Mouse (Mus musculus): ENCODE measurements around the gene Hdac4. TPM values are rescaled to one million over a fixed set of nuclear protein-coding genes. Genes with fewer than 3 reads are reported as not detected.
A peak's percentile ranks its signal among the peaks of the same experiment; 100 is the strongest.

Hdac4 gene
- total RNA-seq, 2 experiments from 2014 or later: 97.2 to 106 TPM

DNA sequence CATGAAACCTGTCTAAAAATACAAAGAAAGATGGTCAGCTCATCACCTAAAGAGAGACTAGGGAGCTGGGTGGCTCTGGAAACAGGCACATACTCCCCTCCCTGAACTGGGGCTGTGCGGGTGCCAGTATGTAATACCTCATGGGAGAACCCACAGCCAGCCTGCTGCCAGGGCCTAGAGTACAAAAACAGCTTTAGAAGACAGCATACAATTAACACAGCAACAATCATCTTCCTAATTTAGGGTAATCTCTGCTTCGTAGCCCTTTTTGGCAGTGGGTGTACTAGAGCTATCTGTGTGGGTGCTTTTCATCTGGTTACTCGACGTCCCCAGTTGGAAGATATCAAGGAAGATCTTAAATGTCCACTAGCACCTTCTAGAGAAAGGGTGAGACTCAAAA lies 95.5 kb downstream of the Hdac4 start:
- Histone ChIP-seq H3K27ac (peak overlapping the region; percentile 90), H3K4me3 (no peak overlapping the region)
- peak; percentile 53 to 66 for DNase-seq (ENCODE audit: low spot score in 2 of 2)
- no peak for TF ChIP-seq CTCF (conservative IDR thresholded peaks at IDR 0.05)

DNA sequence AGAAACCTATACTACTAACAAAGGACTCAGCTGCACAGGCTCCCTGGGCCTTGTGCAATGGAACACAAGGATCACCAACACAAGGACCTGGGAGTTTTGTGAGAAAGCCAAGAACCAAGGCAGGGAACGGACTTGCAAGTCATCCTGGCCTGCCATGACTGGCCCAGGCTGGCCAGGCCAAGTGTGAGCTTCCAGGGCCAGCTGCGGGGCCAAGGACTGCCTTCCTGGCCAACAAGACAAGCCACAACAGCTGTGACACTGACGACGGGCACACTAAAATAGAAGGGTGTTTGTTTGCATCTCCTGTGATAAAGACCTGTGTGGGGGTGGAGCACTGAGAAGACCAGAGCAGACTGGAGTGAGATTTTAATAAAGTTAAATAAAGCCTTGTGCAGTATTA lies 96.0 kb downstream of the Hdac4 start:
- TF ChIP-seq CTCF (conservative IDR thresholded peaks at IDR 0.05): no peak
- DNase-seq (ENCODE audit: low spot score in 2 of 2): no peak
- H3K4me3 ChIP-seq: no peak overlapping the region
- peak overlapping the region; percentile 90 for H3K27ac ChIP-seq

DNA sequence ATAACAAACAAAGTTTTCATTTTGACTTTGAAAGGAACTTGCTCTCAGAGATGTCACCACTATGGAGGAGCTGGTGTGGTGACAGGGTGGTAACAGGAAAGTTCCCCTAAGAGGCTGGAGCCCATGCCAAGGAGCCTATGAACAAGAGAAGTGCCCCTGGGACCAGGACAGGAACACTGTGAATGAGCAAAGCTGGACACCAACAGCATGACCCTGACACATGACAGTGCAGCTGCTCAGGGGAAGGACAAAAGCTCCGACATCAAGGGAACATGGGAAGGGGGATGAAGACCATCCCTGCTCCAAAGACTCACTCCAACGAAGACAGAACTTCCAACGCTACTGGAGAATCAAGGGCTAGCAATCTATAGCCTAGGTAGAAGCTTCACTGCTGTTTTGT lies 97.0 kb downstream of the Hdac4 start:
- H3K4me3 ChIP-seq: no peak overlapping the region
- no peak for TF ChIP-seq CTCF (conservative IDR thresholded peaks at IDR 0.05)

DNA sequence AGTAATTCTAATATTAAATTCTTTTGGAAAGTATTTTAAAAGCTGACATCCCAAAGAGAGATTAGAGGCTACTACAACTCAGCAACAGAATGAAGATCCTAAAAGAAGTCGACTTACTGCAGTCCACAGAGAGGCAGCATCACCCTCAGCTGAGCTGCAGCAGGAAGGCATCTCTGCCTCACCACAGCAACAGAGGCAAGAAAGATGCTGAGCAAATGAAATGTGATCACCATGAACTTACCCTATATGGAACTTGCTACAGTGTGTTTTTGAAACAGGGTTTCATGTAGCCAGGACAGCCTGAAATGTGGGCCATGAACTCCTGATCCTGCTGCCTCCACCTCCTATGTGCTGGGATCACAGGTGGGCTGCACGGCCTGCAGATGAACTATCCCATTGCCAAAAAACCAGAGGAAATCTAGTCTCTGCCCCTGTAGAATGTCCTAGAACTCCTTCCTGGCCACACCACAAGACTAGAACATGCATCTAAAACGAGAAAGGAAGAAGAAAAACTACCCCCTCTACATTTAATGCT lies 98.4 kb downstream of the Hdac4 start:
- no peak overlapping the region for H3K4me3 ChIP-seq
- no peak for DNase-seq (ENCODE audit: low spot score in 2 of 2)
- peak; percentile 12; the same call in 1 of the 2 replicates for TF ChIP-seq CTCF (conservative IDR thresholded peaks at IDR 0.05)
- no peak overlapping the region for H3K27ac ChIP-seq

More for the DNA sequence above, 97.0 kb downstream of the Hdac4 start:
- no peak for DNase-seq (ENCODE audit: low spot score in 2 of 2)
- peak overlapping the region; percentile 90 for H3K27ac ChIP-seq

DNA sequence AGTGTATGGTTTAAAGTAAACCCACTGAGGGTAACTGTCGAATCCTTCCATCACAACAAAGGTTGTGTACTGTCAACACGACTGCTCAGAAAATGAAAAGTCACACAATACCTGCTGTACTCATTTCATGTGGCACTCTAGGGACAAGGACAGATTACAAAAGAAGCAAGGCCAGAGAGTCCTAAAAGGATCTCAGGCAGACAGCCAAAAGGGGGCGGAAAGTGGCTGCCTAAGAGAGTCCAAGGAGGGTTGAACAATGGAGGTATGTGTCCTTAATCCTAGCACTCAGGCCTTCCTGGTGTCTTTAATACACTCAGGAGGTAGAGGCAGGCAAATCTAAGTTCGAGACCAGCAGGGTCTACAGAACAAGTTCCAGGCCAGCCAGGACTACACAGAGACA lies 103.2 kb downstream of the Hdac4 start:
- no peak for TF ChIP-seq CTCF (conservative IDR thresholded peaks at IDR 0.05)
- H3K4me3 ChIP-seq: no peak overlapping the region
- H3K27ac ChIP-seq: no peak overlapping the region

DNA sequence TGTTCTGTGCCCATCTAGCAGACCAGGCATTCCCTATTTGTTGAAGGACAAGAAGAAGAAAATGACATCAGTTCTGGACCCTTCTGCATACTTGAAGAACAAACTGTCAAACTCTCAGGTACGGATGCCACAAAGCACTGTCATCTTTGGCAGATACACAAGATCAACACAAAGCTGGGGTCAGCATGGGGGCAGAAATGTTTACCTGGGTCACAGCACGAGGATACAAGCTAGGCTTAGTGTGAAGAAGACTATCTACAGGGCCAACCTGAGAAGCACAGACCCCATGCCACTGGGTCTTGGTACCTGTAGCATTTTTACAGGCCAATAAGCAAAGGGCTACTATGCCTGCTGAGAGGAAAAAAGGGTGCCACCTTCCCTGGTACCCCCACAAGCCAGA lies 107.7 kb downstream of the Hdac4 start:
- Histone ChIP-seq H3K27ac (no peak overlapping the region), H3K4me3 (no peak overlapping the region)
- no peak for TF ChIP-seq CTCF (conservative IDR thresholded peaks at IDR 0.05)
- no peak for DNase-seq (ENCODE audit: low spot score in 2 of 2)

More for the DNA sequence above, 103.2 kb downstream of the Hdac4 start:
- no peak for DNase-seq (ENCODE audit: low spot score in 2 of 2)

DNA sequence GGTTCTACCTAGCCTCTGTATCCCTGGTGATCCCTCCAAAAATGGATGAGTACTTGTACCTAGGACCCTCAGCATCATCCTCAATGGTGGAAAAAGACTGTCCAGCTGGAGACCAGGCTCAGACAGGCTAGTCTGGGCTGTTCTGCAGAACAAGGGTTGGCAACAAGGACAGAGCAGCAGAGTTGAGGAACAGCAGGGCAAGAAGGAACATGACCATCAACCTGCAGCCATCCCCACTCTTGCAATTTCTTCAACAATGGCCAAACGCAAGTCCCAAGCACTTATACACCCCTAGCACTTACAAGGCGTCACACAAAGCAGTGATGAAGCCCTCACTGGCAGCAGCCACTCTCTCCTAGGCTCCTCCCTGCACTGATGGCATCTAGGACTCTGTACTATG lies 108.2 kb downstream of the Hdac4 start:
- Histone ChIP-seq H3K27ac (no peak overlapping the region), H3K4me3 (no peak overlapping the region)
- no peak for DNase-seq (ENCODE audit: low spot score in 2 of 2)
- TF ChIP-seq CTCF (conservative IDR thresholded peaks at IDR 0.05): no peak

DNA sequence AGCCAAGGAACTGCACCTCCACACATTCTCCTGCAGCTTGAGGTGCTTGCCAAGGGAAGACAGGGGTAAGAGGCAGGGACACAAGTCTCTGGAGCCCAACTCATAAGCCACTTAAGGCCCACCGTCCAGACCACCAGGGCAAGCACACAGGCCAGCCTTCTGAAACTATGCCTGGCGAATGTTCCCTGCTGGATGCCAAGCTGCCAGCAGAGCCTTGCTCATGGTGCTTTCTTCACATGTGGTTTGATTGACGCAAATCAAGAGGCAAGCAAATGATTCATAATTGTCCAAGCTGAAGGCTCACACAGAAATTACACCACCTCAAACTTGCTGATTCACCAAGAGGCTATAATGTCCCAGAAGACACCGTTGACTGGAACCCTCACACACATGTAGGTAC lies 108.7 kb downstream of the Hdac4 start:
- no peak overlapping the region for H3K4me3 ChIP-seq
- TF ChIP-seq CTCF (conservative IDR thresholded peaks at IDR 0.05): no peak

DNA sequence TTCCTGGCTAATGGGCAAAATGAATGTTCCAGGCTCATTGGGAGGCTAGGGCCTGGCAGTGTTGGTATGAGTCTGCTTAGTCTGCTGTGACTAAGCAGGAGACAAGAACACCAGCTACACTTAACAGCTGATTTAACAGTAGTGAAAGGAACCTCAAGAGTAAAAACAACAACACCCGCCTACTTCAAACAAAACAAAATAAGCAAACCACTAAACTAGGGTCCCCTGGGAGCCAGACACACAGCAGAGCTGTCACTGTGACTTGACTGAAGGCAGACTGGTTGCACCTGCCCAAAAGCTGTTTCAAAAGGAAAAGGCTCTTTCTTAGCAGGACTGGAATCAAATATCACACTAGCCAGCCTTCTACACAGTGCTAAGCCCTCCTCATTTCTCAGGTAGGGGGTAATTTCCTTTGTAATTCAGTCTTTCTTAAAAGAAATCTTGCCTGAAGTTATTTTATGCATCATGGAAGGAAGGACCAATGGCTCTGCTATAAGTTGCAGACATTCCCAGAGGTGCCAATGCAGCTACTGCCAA lies 109.2 kb downstream of the Hdac4 start:
- TF ChIP-seq CTCF (conservative IDR thresholded peaks at IDR 0.05): no peak
- no peak for DNase-seq (ENCODE audit: low spot score in 2 of 2)
- H3K27ac ChIP-seq: no peak overlapping the region
- no peak overlapping the region for H3K4me3 ChIP-seq

More for the DNA sequence above, 108.7 kb downstream of the Hdac4 start:
- H3K27ac ChIP-seq: no peak overlapping the region
- DNase-seq (ENCODE audit: low spot score in 2 of 2): no peak

DNA sequence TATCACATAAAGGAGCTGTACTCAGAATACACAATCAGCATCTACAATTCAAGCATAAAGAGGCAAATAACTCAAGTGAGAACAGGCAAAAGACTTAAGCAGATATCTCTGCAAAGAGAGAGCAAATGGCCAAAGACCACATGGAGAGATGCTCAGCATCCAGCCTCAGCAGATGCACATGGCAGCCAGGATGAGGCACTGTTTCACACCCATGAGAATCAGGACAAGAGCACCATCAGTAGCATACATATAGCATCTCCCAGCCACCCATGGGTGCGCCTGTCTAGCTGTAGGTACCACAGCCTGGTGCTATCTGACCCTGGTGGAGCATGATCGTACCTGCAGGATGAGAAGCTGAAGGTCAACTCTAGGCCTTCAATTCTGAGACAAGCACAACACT lies 110.8 kb downstream of the Hdac4 start:
- no peak for DNase-seq (ENCODE audit: low spot score in 2 of 2)
- Histone ChIP-seq H3K27ac (no peak overlapping the region), H3K4me3 (no peak overlapping the region)
- TF ChIP-seq CTCF (conservative IDR thresholded peaks at IDR 0.05): peak; percentile 40

DNA sequence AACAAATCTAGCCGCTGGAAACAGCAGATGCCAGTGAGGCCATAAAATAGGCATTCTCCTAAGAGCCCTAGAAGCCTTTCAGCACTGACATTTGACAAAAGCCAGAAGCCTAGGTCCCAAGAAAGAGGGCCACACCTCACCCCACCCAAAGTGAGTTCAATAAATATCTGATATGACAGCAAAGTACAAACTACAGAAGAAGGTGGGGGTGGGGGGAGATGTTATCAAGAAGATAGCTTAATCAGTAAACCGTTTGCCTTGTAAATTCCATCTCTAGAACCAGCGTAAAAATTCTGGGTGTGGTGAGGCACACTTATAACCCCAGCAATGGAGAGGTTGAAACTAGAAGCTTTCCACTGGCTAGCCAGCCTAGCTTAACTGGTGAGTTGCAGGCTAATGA lies 111.5 kb downstream of the Hdac4 start:
- no peak overlapping the region for H3K4me3 ChIP-seq
- TF ChIP-seq CTCF (conservative IDR thresholded peaks at IDR 0.05): no peak
- no peak for DNase-seq (ENCODE audit: low spot score in 2 of 2)
- peak overlapping the region; percentile 54 for H3K27ac ChIP-seq

DNA sequence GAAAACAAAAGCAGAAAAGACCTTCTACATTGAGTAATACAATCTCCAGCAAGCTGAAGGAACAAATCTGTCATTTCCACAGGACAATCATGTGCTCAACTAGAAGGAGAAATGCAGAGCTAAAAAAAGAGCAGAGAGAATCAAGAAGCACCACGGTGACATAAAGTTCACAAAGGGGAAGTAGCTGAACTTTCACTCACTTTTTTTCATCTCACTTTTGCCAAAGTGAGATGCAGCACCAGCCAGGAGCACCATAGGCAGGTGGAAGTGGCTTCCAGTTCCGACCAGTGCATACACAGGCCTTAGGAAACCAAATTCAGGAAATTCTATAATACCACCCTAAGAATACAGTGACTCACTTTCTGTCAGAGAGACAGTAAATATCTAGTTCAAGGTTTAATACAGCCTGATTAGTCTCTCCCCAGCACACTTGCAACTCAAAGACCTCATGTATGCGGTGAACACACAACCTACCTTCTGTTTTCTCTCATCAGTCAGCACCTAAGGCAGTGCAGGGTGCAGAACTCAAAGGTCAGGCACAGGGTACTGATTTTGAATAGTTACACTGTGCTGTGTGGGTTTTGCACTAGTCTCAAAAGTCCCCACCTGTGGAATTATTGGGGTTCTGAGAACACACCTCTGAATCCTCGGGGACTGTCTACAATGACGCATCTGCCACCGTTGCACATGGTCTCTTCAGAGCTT lies 112.5 kb downstream of the Hdac4 start:
- DNase-seq (ENCODE audit: low spot score in 2 of 2): no peak
- Histone ChIP-seq H3K4me3 (no peak overlapping the region), H3K27ac (peak overlapping the region; percentile 54)
- TF ChIP-seq CTCF (conservative IDR thresholded peaks at IDR 0.05): no peak

DNA sequence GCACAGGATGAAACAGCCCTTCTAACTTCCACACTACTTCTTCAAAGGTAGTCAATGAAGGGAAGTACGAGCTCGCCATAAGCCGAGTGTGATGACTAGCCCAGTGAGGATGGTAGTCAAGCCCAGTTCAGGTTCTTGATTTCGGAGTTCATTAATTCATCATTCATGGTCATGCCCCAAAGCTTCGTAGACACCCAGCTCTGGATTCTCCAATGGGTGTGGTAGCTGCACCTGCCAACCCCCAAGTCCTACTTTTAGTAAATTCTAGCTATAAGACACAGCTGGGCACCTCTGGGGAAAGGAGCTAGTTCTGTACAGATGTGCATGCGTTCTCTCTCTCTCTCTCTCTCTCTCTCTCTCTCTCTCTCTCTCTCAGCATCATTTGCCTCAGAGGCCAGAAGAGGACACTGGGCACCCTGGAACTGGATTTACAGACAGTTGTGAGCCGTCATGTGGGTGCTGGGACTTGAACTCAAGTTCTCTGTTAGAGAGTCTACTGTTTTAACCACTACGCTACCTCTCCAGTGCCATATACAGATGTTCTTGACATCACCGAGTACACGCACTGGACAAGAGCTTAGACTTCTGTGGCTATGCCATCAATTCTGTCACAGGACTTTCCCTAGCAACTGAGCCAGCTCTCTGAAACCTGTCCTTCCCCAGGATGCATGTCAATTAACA lies 113.2 kb downstream of the Hdac4 start:
- DNase-seq (ENCODE audit: low spot score in 2 of 2): no peak
- TF ChIP-seq CTCF (conservative IDR thresholded peaks at IDR 0.05): no peak
- Histone ChIP-seq H3K4me3 (no peak overlapping the region), H3K27ac (no peak overlapping the region)

All from layer of hippocampus, adult 2 months (tissue).